Mouse (Mus musculus) C2C12 (cell line): ENCODE measurements around the gene Hlcs.

ENCODE experiments used
- CTCF ChIP-seq: IDR thresholded peaks from one replicate; pipeline ENCODE4 v1.5.1; 2011; ENCODE audit not compliant: control insufficient read depth, insufficient read depth, insufficient read length
- MYOG ChIP-seq: IDR thresholded peaks from one replicate; pipeline ENCODE4 v1.6.1; 2011; ENCODE audit not compliant: control insufficient read depth, insufficient read length; ENCODE audit errors: extremely low read depth

- TF ChIP-seq CTCF: no peak
- no peak for TF ChIP-seq MYOG
Measured at GRCm38 (mm10) chr16:94283972-94284371, 29.4 kb downstream of the Hlcs start.
